Comparison of ENCODE assay signal across 20 mouse cellular contexts in genomic region chr14:55301996-55302395, GRCm38 (mm10).
"Had no signal": no experiment of that assay in that cellular context is flagged by ENCODE, and none has a peak within 500 bp of the region (broad histone marks: within the 10 kb centered on the region; RNA-seq: fewer than 3 reads in every experiment).

No protein-coding gene starts in this region.

- H3K9ac ChIP-seq: limb, embryonic 12.5 days; limb, embryonic 15.5 days; liver, embryonic 14.5 days; liver, postnatal 0 days; lung, embryonic 15.5 days; midbrain, embryonic 13.5 days; neural tube, embryonic 13.5 days had no signal

- H3K27me3 ChIP-seq: limb, embryonic 12.5 days; limb, embryonic 15.5 days; lung, embryonic 15.5 days; midbrain, embryonic 13.5 days; neural tube, embryonic 13.5 days had no signal

- H3K27ac ChIP-seq: limb, embryonic 12.5 days; limb, embryonic 15.5 days; liver, embryonic 14.5 days; lung, embryonic 15.5 days; midbrain, embryonic 10.5 days; midbrain, embryonic 13.5 days; neural tube, embryonic 13.5 days had no signal

- DNase-seq: kidney, adult 18-20 months; kidney, adult 9 months; kidney, postnatal 14 days; kidney, postnatal 4 days; left cerebral cortex, postnatal 4 days; liver, postnatal 0 days; thymus, adult 18-20 months; thymus, postnatal 14 days; thymus, postnatal 4 days had no signal

- H3K36me3 ChIP-seq: limb, embryonic 12.5 days; limb, embryonic 15.5 days; lung, embryonic 15.5 days; midbrain, embryonic 10.5 days; midbrain, embryonic 13.5 days; neural tube, embryonic 13.5 days had no signal

- H3K9me3 ChIP-seq: limb, embryonic 12.5 days; limb, embryonic 15.5 days; lung, embryonic 15.5 days; megakaryocyte, embryonic 14.5 days; midbrain, embryonic 10.5 days; midbrain, embryonic 13.5 days; neural tube, embryonic 13.5 days had no signal

- H3K4me1 ChIP-seq: limb, embryonic 12.5 days; limb, embryonic 15.5 days; lung, embryonic 15.5 days; midbrain, embryonic 10.5 days; midbrain, embryonic 13.5 days; neural tube, embryonic 13.5 days had no signal

- H3K4me3 ChIP-seq: limb, embryonic 12.5 days; limb, embryonic 15.5 days; lung, embryonic 15.5 days; megakaryocyte, embryonic 14.5 days; midbrain, embryonic 10.5 days; midbrain, embryonic 13.5 days; myocyte; neural tube, embryonic 13.5 days had no signal

- ATAC-seq: liver, postnatal 0 days; midbrain, embryonic 13.5 days; midbrain, embryonic 16.5 days had no signal

- H3K4me2 ChIP-seq: limb, embryonic 12.5 days; limb, embryonic 15.5 days; liver, embryonic 11.5 days; lung, embryonic 15.5 days; midbrain, embryonic 13.5 days; neural tube, embryonic 13.5 days had no signal
